Mouse (Mus musculus) urinary bladder, postnatal 36 days (tissue): ENCODE data around the gene Pbld2.

Experiments
- DNase-seq, 2 experiments: peaks; one replicate each; pipeline ENCODE4 v3.0.0; 2022; ENCODE audit warnings: low spot score in 2 of 2, mixed read lengths in 1 of 2

Gene Pbld2

GRCm38 (mm10) chr10:63023749-63024579 is at the start of gene Pbld2, which contains the start of gene Hnrnph3:
Pbld2 (plus strand) TSS chr10:63024315.
Hnrnph3 (minus strand) TSS chr10:63024217.
- peak; percentile 98 for DNase-seq

GRCm38 (mm10) chr10:62979667-62980038 is 44.5 kb upstream of the Pbld2 start:
- no peak for DNase-seq

GRCm38 (mm10) chr10:62980039-62980954 is 43.8 kb upstream of the Pbld2 start, which contains the start of gene Rufy2:
Rufy2 (plus strand) TSS chr10:62980223.
- peak; percentile 65 to 75 for DNase-seq

- DNase-seq: no peak
These were observed 40.0 kb upstream of the Pbld2 start for GRCm38 (mm10) chr10:62984072-62984471.

GRCm38 (mm10) chr10:62984495-62984894 is 39.6 kb upstream of the Pbld2 start:
- DNase-seq: no peak

- DNase-seq: no peak
These were observed 36.8 kb upstream of the Pbld2 start for GRCm38 (mm10) chr10:62987341-62987740.

GRCm38 (mm10) chr10:62990636-62991035 is 33.5 kb upstream of the Pbld2 start:
- no peak for DNase-seq

- no peak for DNase-seq
These were observed 30.1 kb upstream of the Pbld2 start for GRCm38 (mm10) chr10:62993991-62994390.

GRCm38 (mm10) chr10:63000584-63000983 is 23.5 kb upstream of the Pbld2 start:
- no peak for DNase-seq

- no peak for DNase-seq
These were observed 20.9 kb upstream of the Pbld2 start for GRCm38 (mm10) chr10:63003252-63003651.

GRCm38 (mm10) chr10:63004556-63004955 is 19.6 kb upstream of the Pbld2 start:
- DNase-seq: no peak

- DNase-seq: no peak
These were observed 15.9 kb upstream of the Pbld2 start for GRCm38 (mm10) chr10:63008193-63008592.

GRCm38 (mm10) chr10:63010268-63010667 is 13.8 kb upstream of the Pbld2 start:
- no peak for DNase-seq

- no peak for DNase-seq
These were observed 12.6 kb upstream of the Pbld2 start for GRCm38 (mm10) chr10:63011556-63011955.

GRCm38 (mm10) chr10:63013476-63013875 is 10.6 kb upstream of the Pbld2 start:
- no peak for DNase-seq

GRCm38 (mm10) chr10:63014168-63014567 is 9.9 kb upstream of the Pbld2 start:
- DNase-seq: no peak

- DNase-seq: no peak
These were observed 4.8 kb upstream of the Pbld2 start for GRCm38 (mm10) chr10:63019304-63019703.

- no peak for DNase-seq
These were observed 2.4 kb upstream of the Pbld2 start for GRCm38 (mm10) chr10:63021702-63022101.

GRCm38 (mm10) chr10:63022541-63023120 is 1.5 kb upstream of the Pbld2 start:
- peak in 1 of 2 experiments; percentile 23 for DNase-seq

GRCm38 (mm10) chr10:63023121-63023748 is 880 bp upstream of the Pbld2 start:
- peak; percentile 45 to 67 for DNase-seq

GRCm38 (mm10) chr10:63024580-63024910 is 430 bp downstream of the Pbld2 start:
- DNase-seq: peak; percentile 66 to 70

- no peak for DNase-seq
These were observed 901 bp downstream of the Pbld2 start for GRCm38 (mm10) chr10:63025016-63025415.
